In the genomic region with DNA sequence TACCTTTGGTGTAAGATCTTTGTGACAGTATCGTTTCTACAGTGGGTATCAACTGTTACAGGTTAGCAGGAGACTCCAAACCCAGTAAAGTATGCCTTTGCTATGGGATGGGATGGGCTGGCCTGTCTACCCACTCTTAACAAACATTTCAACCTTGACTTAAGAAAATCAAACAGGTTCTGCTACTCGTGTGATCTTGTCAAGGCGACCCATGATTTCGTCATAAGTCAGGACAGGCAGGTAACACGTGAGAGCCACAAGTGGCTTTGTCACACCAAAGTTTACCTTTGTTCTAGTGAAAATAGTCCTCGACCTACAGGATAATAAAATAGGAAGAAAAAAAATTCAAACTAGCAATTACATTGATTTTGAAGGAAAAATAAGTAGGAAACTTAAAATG, we compare ENCODE assay signal across 9 mouse cellular contexts.
"Had no signal": no experiment of that assay in that cellular context is flagged by ENCODE, and none has a peak within 500 bp of the region (broad histone marks: within the 10 kb centered on the region; RNA-seq: fewer than 3 reads in every experiment).

No protein-coding gene starts in this region.

- H3K4me3 ChIP-seq: liver, embryonic 12.5 days; midbrain, embryonic 10.5 days; neural tube, embryonic 12.5 days had no signal

- H3K27me3 ChIP-seq: limb, embryonic 13.5 days had no signal

- H3K27ac ChIP-seq: limb, embryonic 13.5 days; liver, embryonic 12.5 days; midbrain, embryonic 10.5 days; neural tube, embryonic 12.5 days had no signal

- H3K36me3 ChIP-seq: limb, embryonic 13.5 days; liver, embryonic 12.5 days; midbrain, embryonic 10.5 days; neural tube, embryonic 12.5 days had no signal

- DNase-seq: kidney, adult 11 months; kidney, postnatal 10 days; left cerebral cortex, postnatal 4 days; midbrain, embryonic 14.5 days; thymus, postnatal 36 days had no signal

- H3K4me1 ChIP-seq: limb, embryonic 13.5 days; neural tube, embryonic 12.5 days had no signal
